Mouse (Mus musculus) R1 (cell line): Measurements from ENCODE around the gene Slc35b1.
A peak's percentile ranks its signal among the peaks of the same experiment; 100 is the strongest.
"Not testable (repeated sequence)": the region's sequence is repeated elsewhere in the genome, so short reads cannot be mapped to it uniquely, and the experiment has no call there.

ENCODE experiments used
- DNase-seq: peaks from one replicate; pipeline ENCODE4 v3.0.0-alpha.2; 2018; ENCODE audit warnings: low read depth, low spot score

Slc35b1 gene

GRCm38 (mm10) chr11:95394112-95394511 is 9.6 kb downstream of the Slc35b1 start:
- no peak for DNase-seq

GRCm38 (mm10) chr11:95396548-95396947 is 12.1 kb downstream of the Slc35b1 start:
- DNase-seq, result no peak

- DNase-seq, result peak; percentile 71
These were observed 13.6 kb downstream of the Slc35b1 start for GRCm38 (mm10) chr11:95397843-95398835.

DNA sequence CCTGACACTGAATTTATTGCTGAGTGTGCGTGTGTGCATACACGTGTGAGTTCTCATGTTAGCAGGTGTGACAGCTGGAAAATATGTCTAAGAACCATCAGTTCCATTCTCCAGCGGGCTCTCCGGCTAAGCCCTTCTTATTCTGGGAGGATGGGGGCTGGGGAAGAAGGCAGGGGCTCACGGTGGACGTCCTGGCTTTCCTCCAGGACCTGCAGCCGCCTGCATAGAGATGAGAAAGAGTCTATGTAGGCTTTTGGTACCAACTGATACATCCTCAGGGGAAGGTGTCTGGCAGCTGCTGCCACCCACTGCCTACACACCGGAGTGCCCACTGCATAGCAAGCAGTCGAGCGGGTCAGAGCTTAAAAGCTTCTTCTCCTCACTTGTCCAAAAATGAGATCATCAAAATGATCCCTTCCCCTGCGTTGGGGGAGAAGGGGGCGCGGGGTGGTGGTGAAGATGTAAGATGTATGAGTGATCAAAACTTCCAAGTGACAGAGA is 15.1 kb downstream of the Slc35b1 start:
- DNase-seq, result no peak

- no peak for DNase-seq
These were observed 17.1 kb downstream of the Slc35b1 start for GRCm38 (mm10) chr11:95401568-95401967.

DNA sequence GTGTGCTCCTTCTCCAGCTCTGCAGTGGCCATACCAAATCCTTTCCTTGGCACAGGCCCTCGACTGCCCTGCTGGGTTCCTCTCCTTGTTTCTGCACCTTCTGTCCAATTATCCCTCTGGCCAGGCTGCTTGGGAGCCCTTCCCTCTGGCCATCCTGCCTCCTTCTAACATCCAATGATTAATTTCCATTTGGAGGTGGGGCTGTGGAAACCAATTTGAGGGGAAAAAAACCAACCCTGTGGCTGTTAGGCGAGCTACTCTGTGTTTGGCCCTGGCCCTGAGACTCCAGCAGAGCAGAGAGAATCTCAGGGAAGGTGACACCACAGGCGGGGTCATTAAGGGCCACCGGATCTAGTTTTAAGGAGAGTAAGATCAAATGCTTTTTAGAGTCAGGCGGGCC is 17.7 kb downstream of the Slc35b1 start:
- no peak for DNase-seq

DNA sequence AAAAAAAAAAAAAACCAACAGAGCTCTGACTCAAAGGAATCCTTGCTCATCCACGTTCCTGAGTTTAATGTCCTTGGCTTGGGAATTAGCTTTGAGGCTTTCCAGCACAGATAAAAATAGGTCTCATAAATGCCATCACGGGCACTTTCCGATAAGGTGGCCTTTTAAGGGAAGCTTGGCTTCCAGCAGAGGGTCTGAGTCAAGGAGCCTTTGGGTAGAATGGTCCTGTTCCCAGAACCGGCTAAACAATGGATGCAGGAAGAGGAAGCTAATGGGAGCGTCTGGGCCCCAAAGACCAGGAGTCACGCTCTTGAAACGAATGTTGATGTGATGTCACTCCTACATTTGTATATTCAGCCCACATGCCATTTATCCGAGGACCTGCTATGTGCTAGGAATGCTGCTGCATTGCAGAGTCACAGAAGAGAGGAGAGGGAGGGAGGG is 18.2 kb downstream of the Slc35b1 start:
- DNase-seq, result peak; percentile 23

DNA sequence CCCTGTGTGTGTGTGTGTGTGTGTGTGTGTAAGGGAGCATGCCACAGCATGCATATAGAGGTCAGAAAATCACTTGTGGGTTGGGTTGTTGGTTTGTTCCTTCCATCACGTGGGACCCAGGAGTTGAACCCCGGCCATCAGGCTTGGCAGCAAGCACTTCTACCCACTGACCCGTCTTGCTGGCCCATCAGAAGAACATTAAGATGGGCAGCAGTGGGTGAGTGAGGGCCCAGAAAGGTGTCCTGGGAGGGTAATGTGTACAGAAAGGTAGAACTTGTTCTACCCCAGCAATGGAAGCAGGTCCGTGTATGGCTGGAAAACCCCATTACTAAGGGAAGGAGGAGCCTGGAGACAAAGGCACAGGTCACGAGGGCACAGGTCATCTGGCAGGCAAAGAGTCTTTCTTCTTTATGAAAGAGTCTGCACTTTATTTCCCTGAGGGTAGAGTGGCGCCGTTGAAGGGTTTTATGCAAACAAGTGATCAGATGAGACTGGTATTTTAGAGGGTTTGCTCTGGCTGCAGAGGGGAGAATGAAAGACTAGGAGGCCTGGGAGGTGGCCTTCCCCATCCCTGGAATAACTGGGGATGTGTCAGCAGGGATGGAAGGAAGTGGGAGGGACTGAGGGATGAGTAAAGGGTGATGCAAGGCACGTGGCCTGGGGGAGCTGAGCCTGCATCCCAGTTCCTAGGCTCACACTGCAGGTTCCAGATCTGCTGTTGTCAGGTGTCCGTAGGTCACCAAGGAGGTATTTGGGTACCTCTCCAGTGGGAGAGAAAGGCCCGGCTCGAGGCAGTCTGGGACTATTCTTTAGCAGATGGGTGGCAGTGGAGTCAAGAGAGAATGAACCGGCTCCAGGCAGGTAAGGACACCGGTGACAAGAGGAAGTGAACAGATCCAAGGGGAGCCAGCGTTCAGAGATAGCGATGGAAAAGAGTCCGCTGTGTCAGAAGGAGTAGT is 19.2 kb downstream of the Slc35b1 start:
- DNase-seq, result peak; percentile 32

DNA sequence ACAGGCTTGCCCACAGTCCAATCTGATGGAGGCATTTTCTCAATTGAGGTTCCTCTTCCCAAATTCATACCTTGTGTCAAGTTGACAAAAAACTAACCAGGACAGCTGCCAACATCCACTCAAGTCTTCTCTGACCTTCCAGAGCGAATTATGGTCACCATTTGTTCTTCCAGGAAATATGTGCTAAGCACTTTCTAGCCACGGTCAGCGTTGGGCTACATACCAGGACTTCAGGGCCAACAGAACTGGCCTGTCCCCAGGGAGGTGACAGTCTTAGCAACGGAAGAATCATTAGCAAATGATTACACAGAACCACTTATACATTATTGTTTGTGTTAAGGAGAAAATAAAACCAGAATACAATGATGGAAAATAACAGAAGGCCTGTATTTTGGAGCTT is 21.3 kb downstream of the Slc35b1 start:
- DNase-seq, result no peak

- not testable (repeated sequence) for DNase-seq
These were observed 21.9 kb downstream of the Slc35b1 start for GRCm38 (mm10) chr11:95406398-95406797.

DNA sequence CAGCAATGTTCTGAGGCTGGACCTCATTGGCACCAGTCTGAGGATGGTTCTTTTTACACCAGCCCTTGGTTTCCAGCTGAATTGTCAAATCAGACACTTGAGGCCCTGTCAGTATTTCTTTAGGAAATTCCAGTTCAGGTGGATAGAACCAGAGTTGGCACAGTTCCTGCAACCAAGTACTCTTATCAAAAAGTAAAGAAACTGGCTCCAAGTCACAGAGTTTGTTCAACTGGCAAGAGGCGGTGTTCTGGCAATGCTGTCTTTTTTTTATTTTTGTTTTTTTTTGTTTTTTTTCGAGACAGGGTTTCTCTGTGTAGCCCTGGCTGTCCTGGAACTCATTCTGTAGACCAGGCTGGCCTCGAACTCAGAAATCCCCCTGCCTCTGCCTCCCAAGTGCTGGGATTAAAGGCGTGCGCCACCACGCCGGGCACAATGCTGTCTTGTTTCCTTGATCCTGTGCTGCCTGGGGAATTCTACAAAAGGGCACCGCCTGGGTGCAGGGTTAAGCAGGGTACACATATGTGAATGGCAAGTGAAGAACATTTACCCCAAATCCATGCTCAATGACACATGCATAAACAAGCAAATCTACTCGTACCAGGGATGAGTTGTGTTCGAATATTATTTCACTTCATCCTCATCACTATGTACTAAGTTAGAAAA is 25.1 kb downstream of the Slc35b1 start:
- no peak for DNase-seq

- DNase-seq, result no peak
These were observed 27.0 kb downstream of the Slc35b1 start for GRCm38 (mm10) chr11:95411453-95412013.

- no peak for DNase-seq
These were observed 28.1 kb downstream of the Slc35b1 start for GRCm38 (mm10) chr11:95412615-95413014.

GRCm38 (mm10) chr11:95413641-95414535 is 29.4 kb downstream of the Slc35b1 start, which contains the start of gene Spop:
Spop (plus strand) TSS chr11:95414080.
- peak; percentile 94 for DNase-seq

DNA sequence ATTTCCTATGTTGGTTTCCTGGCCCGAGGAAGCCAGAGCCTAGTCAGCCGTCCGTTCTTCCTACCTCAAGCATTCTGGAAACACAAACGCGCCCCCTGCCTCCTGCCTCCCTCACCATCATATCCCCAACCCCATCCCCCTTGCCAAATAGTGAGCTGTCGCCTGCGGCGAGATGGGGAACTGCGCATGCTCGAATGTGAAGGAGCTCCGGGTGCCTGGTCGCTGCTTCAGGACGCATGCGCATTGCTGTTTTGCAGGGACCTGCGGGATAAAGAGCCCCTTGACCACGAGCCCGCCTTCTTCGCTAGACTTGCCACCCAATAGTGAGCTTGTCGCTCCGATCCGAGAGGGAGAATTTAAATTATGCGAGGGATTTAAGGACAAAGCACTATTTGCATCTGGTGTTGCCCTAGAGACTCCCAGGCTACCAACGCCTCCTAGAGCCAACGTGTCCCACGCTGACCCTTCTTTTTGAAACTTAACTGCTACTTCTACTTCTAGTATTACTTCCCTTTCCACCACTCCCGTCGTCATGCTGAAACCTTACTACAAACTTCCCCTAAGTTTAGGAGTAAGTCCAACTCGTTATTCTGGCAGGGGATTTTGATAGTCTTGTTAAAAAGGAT is 30.2 kb downstream of the Slc35b1 start:
- DNase-seq, result peak; percentile 99

GRCm38 (mm10) chr11:95415931-95416330 is 31.4 kb downstream of the Slc35b1 start:
- no peak for DNase-seq

DNA sequence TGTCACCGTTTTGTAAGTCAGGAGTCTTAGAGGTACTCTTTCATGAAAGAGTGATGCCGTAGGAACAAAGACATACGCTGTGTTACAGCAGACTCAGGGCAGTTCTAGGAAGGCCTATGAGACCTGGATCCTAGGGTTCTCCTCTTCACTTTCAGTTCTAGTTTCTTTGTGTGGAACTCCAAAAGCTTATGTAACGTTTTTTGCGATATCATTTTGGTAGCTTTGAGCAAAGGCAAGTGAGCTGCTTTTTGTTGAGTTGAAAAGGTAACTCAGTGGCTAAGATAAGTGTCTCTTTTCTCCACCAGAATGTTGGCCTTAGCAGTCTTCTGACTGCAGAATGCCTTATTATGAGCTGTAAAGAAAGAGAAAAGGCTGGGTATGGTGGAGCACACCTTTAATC is 32.8 kb downstream of the Slc35b1 start:
- no peak for DNase-seq

GRCm38 (mm10) chr11:95420880-95421435 is 36.5 kb downstream of the Slc35b1 start:
- DNase-seq, result no peak

DNA sequence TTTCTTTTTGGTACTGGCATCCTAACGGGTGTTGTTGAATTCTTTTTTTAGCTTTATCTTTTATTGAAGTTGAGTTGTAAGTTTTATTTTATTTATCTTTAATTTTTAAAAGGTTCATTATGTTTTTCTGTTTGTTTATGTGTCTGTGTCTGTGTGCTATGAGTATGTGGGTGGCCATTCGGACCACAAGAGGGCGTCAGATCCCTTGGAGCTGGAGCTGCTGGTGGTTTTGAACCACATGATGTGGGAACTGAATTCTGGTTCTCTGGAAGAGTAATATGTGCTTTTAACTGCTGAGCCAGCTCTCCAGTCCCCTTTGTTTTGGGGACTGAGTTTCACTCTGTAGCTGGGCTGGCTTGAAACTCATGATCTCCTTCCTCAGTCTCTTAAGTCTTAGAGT is 39.0 kb downstream of the Slc35b1 start:
- peak; percentile 71 for DNase-seq
